Mouse (Mus musculus): ENCODE results near the gene Ghr.

The Ghr gene

GRCm38 (mm10) chr15:3445285-3445909, 137.9 kb downstream of the Ghr start:
- DNase-seq (ENCODE audit: low spot score), result no peak

DNA sequence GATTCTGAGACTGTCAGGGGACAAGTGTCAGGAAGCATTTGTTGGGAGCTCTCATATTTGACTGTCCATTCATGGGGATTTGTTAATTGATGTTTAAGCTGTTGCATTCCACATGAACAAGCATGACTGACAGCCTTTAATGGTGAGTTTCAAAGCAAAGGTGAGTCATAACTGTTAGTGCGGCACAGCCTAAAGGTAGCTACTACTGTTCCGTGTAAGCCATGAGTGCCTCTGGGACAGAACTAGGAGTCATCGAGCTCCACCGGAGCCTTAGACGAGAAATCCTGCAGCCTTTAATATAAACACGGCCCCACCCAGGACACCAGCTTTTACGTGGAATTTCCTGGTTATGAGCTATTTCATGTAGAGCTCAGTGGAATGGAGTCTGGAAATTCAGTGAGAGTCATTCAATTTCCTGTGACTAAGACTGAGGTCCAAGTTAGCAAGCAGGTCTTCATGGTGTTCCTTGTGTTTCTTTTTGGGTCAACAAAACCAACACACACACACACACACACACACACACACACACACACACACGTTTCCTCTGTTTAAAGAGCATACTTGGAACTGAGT, 138.8 kb downstream of the Ghr start:
- DNase-seq (ENCODE audit: low spot score), result no peak

- DNase-seq (ENCODE audit: low spot score), result no peak
Observed at GRCm38 (mm10) chr15:3441506-3442286, 141.6 kb downstream of the Ghr start.

DNA sequence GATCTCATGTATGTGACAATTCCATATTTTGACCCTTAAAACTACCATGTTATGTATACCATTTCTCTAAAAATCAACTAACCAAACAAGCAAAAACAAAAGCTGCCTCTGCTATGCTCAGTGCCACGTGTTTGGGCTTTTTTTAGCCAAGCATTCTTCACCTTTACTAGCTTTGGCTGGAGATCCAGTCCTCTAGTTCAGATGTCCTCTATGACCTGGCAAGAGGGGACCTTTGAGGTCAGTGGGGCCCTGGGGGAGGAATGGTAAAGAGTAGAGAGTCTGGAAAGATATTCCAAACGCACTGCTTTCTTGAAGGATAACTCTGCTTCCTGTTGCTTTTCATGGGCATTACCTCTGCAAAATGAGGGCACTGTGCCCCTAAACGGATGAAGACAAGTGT, 145.9 kb downstream of the Ghr start:
- no peak for DNase-seq (ENCODE audit: low spot score)

GRCm38 (mm10) chr15:3435637-3436036, 147.7 kb downstream of the Ghr start:
- no peak for DNase-seq (ENCODE audit: low spot score)

DNA sequence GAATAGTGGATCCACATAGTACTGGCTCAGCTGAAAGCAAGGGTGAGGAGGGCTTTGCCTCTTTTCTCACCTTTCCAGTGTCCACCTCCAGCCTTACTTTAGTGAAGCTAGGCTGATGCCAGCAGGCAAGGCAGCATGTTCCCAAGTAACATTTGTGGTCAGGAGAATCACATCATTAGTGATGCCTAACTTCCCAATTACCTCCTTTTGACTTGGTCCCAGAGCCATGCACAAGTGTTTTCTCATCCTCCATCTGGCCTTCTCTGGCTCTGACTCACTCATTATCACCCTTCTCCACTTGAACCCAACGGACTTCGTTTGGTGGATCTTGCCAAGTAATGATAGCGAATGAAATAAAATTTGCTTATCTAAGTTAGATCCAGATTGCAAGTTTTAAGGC, 148.8 kb downstream of the Ghr start:
- DNase-seq (ENCODE audit: low spot score), result no peak

DNA sequence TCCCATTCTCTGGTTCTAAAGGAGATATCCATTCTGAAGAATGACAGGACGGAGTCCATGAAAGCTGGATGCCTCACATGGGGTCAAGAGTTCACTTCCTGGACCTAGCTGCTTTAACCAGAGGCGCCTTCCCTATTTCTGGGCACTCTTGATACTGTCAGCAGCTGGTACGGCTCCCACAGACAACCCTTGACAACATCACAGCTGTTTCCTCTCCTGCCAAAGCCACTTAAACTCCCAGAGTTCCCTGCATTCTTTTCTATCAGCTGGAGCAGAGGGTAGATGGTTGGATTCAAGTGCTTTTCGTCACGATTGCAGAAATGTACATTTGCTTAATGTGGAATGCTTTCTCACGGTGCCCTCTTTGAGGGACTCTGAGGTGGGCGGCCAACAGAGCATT, 150.0 kb downstream of the Ghr start:
- no peak for DNase-seq (ENCODE audit: low spot score)

DNA sequence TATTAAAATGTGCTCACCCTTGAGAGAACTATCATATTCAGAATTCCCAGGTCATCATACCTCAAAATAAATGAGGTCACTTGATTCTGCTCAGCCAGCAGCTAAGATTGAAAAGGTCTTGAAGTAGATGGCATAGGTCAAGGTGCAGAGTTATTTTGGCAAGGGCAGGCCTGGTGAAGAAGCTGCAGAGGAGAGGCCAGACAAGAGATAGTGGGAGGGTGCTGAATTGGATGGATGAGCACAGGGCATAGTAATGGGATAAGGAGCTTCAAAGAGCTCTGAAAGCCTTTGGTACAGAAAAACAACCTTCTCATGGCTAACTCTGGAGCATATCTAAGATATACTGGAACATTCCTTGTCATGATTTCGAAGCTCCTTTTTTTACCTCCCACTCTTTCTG, 150.5 kb downstream of the Ghr start:
- no peak for DNase-seq (ENCODE audit: low spot score)

DNA sequence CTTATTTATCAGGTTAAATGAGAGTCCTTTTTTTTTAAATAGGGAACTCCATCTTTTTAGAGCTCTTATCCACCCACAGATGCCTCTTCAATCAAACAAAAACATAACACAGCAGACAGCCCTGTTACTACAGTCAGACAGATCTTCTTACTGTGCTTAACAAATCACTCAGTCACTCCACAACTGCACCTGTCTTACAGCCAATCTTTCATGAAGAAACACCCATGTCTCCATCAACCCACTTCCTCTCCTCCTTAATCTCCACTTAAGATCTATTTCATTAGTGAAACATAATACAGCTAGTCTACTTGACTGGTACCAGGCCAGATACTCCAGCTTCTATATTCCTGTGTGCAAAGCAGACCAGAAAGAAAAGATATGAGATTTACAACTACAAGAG, 153.9 kb downstream of the Ghr start:
- no peak for DNase-seq (ENCODE audit: low spot score)

DNA sequence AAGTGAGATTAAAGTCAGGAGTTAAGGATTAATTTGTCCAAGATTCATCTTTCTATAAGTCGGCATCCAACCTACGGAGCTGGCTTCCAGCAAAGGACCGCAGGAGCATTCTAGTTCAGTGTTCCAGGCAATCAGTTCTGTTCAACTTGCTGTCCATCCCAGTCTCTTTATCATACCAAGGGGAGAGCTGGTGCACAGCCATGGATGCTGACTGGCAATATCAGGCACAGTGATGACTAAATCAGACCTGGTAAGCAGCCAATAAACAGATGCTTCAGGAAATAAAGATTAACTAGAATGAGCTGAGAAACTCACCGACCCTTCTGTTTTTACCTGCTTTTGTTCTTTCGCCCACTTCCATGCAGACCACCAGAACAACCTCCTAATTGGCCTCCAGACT, 154.3 kb downstream of the Ghr start:
- no peak for DNase-seq (ENCODE audit: low spot score)

DNA sequence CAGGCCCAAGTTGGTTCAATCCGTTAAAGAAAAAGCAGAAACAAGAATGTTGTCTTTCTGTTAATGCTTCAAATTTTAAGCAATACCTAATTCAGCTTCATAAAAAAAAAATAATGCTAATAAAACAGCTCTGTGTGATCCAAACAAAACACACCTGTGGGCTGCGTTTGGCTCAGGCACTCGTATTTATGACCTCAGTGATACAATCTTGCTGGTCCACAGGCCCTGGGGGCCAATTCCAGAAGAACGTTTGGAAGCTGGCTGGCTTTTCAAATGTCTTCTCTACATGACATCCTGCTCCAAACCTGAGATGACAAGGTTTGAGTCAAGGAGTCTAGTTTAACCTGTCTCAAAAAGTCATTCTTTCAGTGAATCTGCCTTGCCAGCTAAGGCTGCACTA, 156.9 kb downstream of the Ghr start:
- no peak for DNase-seq (ENCODE audit: low spot score)

GRCm38 (mm10) chr15:3423177-3423576, 160.1 kb downstream of the Ghr start:
- no peak for DNase-seq (ENCODE audit: low spot score)

DNA sequence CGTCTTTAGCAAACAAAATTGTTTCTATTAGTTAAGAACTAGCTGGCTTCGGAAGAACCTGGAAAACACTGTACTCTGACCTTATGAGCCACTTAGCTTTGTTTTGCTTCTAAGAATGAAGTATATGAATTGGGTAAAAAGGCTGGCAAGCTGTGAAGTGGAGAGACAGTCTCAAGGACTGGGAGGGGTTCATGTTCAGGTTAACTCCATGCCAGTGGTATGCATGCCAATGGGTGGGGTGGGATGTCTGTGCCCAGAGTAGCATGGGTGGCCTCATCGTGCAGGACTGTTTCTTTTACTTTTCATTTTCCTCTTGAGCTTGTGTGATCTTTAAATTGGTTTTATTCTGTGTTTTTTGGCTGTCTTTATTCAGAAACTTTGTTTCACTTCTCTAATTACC, 165.6 kb downstream of the Ghr start:
- DNase-seq (ENCODE audit: low spot score), result no peak

DNA sequence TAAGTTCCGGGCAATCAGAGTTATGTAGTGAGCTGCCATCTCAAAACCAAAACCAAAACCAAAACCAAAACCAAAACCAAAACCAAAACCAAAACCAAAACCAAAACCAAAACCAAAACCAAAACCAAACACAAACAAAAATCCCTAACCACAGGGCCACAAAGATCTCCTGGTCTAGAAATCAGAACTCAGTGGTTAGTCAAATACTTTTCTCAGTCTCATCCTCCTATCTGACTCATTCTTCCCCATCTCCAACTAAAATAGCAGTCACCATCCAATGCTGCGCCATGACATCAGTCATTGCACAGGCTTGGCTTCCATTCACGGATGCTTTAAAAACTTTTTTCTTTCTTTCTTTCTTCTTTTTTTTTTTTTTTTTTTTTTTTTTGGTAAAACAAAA, 170.2 kb downstream of the Ghr start:
- no peak for DNase-seq (ENCODE audit: low spot score)

DNA sequence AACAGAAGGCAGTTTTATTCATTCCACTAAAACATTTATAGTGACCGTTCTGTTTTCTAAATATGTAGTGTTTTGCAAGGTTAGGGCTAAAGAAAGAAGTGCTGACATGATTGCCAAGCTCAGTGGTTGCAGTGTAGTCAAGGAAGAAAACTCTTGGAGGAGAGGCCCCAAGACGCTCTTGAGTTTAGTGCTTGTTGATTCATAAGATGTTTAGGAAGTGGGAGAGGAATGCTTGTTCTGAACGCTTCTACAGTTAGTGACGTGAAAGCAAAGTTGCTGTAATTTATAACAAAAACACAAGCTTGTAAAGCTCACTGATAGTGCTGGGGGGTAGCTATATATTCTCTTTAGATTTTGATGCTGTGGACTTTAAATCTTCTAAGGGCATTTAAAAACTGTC, 174.8 kb downstream of the Ghr start:
- DNase-seq (ENCODE audit: low spot score), result no peak

DNA sequence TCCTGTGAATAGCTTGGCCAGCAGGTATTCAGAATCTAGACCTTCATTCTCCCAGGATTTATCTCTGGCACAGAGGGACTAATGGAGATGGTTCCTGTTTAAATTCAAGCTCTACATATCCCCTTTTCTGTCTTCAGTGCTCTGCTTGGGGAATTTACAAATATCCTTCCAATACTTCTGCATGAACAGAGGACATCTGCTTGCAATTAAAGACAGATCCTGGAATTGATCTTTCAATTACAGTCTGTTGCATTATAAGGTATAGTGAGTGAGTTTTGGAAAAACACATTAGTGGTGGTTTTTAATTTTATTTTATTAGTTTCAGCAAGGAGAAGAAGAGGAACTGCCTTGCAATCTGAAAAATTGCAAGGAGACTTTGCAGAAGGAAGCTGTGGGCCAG, 184.1 kb downstream of the Ghr start:
- no peak for DNase-seq (ENCODE audit: low spot score)

- no peak for DNase-seq (ENCODE audit: low spot score)
Observed at GRCm38 (mm10) chr15:3397369-3398100, 185.8 kb downstream of the Ghr start.

- DNase-seq (ENCODE audit: low spot score), result no peak
Observed at GRCm38 (mm10) chr15:3396149-3396548, 187.1 kb downstream of the Ghr start.

DNA sequence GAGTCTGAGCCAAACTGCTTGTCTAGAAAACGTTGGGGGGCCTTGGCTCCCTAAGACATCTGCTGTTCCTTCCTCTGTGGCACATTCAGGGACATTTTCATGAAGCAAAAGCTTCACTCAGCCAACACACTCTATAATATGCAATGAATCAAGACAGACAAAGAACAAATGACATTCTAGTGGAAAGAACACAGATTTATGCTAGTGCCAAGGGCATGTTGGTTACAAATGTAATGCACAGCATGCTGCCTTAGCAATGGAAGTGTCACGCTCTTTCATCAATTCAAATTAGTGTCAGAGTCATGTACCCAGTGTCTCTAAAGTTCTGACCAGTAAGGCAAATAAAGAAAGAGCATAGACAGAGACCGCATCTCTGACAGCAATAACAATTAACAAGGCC, 187.6 kb downstream of the Ghr start:
- no peak for DNase-seq (ENCODE audit: low spot score)

DNA sequence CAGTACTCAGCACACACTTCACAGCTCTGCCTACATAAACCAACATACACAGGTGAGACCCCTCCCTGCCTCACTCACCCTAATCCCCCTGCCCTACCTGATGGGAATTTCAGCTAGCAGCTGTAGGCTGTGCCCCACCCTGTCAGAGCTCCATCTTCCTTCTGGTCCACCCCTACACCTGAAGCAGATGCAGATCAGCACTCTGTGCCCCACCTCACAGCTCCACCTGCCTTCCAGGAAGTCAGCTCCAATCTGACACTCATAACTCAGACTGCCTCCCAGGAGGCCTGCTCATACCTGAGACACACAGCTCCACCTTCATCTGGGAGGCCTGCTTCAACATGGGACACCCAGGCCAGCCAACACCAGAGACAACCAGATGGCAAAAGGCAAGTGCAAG, 192.6 kb downstream of the Ghr start:
- no peak for DNase-seq (ENCODE audit: low spot score)

GRCm38 (mm10) chr15:3389011-3389410, 194.3 kb downstream of the Ghr start:
- no peak for DNase-seq (ENCODE audit: low spot score)

- no peak for DNase-seq (ENCODE audit: low spot score)
Observed at GRCm38 (mm10) chr15:3388485-3388884, 194.8 kb downstream of the Ghr start.

DNA sequence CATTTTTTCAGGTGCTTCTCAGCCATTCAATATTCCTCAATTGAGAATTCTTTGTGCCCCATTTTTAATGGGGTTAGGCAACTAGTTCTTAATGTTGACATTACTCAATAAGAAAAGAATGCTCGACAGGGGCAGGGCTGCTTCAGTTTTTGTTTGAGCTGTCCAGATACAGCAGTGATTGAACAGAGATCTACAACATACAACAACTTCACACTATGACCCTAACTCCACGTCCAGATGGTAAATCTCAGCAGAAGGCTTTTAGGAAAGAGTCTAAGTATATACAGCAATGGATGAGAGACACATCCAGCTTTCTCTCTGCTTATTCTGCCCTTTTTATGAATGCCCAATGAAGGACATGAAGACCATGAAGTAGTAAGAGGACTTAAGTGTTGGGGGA, 199.5 kb downstream of the Ghr start:
- DNase-seq (ENCODE audit: low spot score), result no peak
